22 mouse cellular contexts compared by ENCODE assay signal in genomic region chr10:4290561-4290960, GRCm38 (mm10). TPM values are rescaled to one million over a fixed set of nuclear protein-coding genes. Genes with fewer than 3 reads are reported as not detected.
DNase-seq lines count a peak whose midpoint lies in the region; ATAC-seq and TF ChIP-seq lines count a peak whose summit lies in the region.
"Had no signal": no experiment of that assay in that cellular context is flagged by ENCODE, and none has a peak within 500 bp of the region (broad histone marks: within the 10 kb centered on the region; RNA-seq: fewer than 3 reads in every experiment).

No protein-coding gene starts in this region.

- H3K4me2 ChIP-seq in midbrain, postnatal 0 days (ENCODE audit: low read depth, low read length, poor library complexity, severe bottlenecking) = no peak overlapping the region
- no peak overlapping the region for H3K4me2 ChIP-seq in midbrain, embryonic 14.5 days (ENCODE audit: low read length)
- H3K4me2 ChIP-seq in hindbrain, embryonic 15.5 days = no peak overlapping the region
- H3K4me2 ChIP-seq: embryonic facial prominence, embryonic 15.5 days; forebrain, embryonic 15.5 days had no signal

- no peaks in the 10 kb centered on the region for H3K27me3 ChIP-seq in midbrain, postnatal 0 days (ENCODE audit: insufficient read depth, low read length)
- no peaks in the 10 kb centered on the region for H3K27me3 ChIP-seq in midbrain, embryonic 14.5 days (ENCODE audit: control insufficient read depth, insufficient read depth, low read length)
- no peaks in the 10 kb centered on the region for H3K27me3 ChIP-seq in hindbrain, embryonic 15.5 days
- H3K27me3 ChIP-seq: embryonic facial prominence, embryonic 15.5 days; forebrain, embryonic 15.5 days; Patski had no signal

- no peak overlapping the region for H3K9ac ChIP-seq in midbrain, postnatal 0 days (replicated peaks; ENCODE audit: low read length, poor library complexity, severe bottlenecking)
- H3K9ac ChIP-seq in midbrain, embryonic 14.5 days (replicated peaks; ENCODE audit: low read length) = no peak overlapping the region
- no peak overlapping the region for H3K9ac ChIP-seq in ES-E14 (ENCODE audit: insufficient read depth, low read depth, low read length, poor library complexity, severe bottlenecking)
- H3K9ac ChIP-seq in hindbrain, embryonic 15.5 days = no peak overlapping the region
- H3K9ac ChIP-seq: embryonic facial prominence, embryonic 15.5 days; forebrain, embryonic 15.5 days had no signal

- DNase-seq in midbrain, postnatal 0 days (ENCODE audit: low spot score) = peak; percentile 32
- DNase-seq in midbrain, embryonic 14.5 days = no peak
- DNase-seq in ES-E14 (ENCODE audit: low read depth, low spot score) = no peak
- no peak for DNase-seq in urinary bladder, postnatal 14 days (ENCODE audit: low spot score)
- no peak for DNase-seq in thymus, postnatal 4 days
- DNase-seq: adrenal gland, adult 8-10 months; adrenal gland, postnatal 36 days; cerebellum, adult 2 months; cerebellum, postnatal 14 days; embryo, embryonic 11 days; heart, adult 18-20 months; heart, postnatal 10 days; heart, postnatal 4 days had no signal

- H3K27ac ChIP-seq in midbrain, postnatal 0 days (ENCODE audit: low read depth, low read length) = no peak overlapping the region
- H3K27ac ChIP-seq in midbrain, embryonic 14.5 days (replicated peaks; ENCODE audit: low read depth, low read length) = no peak overlapping the region
- H3K27ac ChIP-seq in ES-E14 (ENCODE audit: insufficient read depth, low read depth, low read length, poor library complexity, severe bottlenecking) = peak overlapping the region; percentile 88
- H3K27ac ChIP-seq in hindbrain, embryonic 15.5 days (replicated peaks) = no peak overlapping the region
- H3K27ac ChIP-seq: embryonic facial prominence, embryonic 15.5 days; forebrain, embryonic 10.5 days; forebrain, embryonic 15.5 days; heart, embryonic 10.5 days had no signal

- in situ Hi-C loops in ES-E14 (cut with MboI; ENCODE audit: low sequenced_read_pairs in 2 of 2, unreplicated experiment in 2 of 2) = no loop called here

- no peak for ATAC-seq in midbrain, postnatal 0 days (ENCODE audit: low FRiP score)
- no peak for ATAC-seq in midbrain, embryonic 14.5 days (ENCODE audit: low FRiP score, low TSS enrichment)
- ATAC-seq in hindbrain, embryonic 15.5 days (ENCODE audit: low FRiP score, low read depth) = peak; percentile 51; the same call in 1 of the 2 replicates
- ATAC-seq: forebrain, embryonic 15.5 days; inflammation-experienced regulatory T-cells, adult 6 months; intestine, postnatal 0 days had no signal

- no peaks in the 10 kb centered on the region for H3K9me3 ChIP-seq in midbrain, postnatal 0 days (ENCODE audit: low read length)
- no peaks in the 10 kb centered on the region for H3K9me3 ChIP-seq in midbrain, embryonic 14.5 days (ENCODE audit: control insufficient read depth, low read length)
- H3K9me3 ChIP-seq in ES-E14 (ENCODE audit: control insufficient read depth, insufficient read depth, low read depth, low read length) = no peaks in the 10 kb centered on the region
- no peaks in the 10 kb centered on the region for H3K9me3 ChIP-seq in hindbrain, embryonic 15.5 days
- H3K9me3 ChIP-seq: embryonic facial prominence, embryonic 15.5 days; forebrain, embryonic 10.5 days; forebrain, embryonic 15.5 days; heart, embryonic 10.5 days had no signal

- no peak overlapping the region for H3K4me3 ChIP-seq in midbrain, postnatal 0 days (ENCODE audit: low read depth, low read length)
- no peak overlapping the region for H3K4me3 ChIP-seq in midbrain, embryonic 14.5 days (replicated peaks; ENCODE audit: low read depth, low read length)
- H3K4me3 ChIP-seq in ES-E14 (ENCODE audit: insufficient read depth in 1 of 2, low read depth in 1 of 2, low read length in 2 of 2, poor library complexity in 1 of 2, severe bottlenecking in 1 of 2) = peak overlapping the region; percentile 42 to 49; a peak in 2 of 4 replicates
- H3K4me3 ChIP-seq in hindbrain, embryonic 15.5 days = no peak overlapping the region
- H3K4me3 ChIP-seq: embryonic facial prominence, embryonic 15.5 days; erythroblast, embryonic 14.5 days; forebrain, embryonic 10.5 days; forebrain, embryonic 15.5 days; heart, embryonic 10.5 days had no signal

- H3K4me1 ChIP-seq in midbrain, postnatal 0 days (ENCODE audit: insufficient read depth, low read length) = no peaks in the 10 kb centered on the region
- no peaks in the 10 kb centered on the region for H3K4me1 ChIP-seq in midbrain, embryonic 14.5 days (ENCODE audit: control insufficient read depth, insufficient read depth, low read length)
- peaks cover 7 to 25% of the 10 kb centered on the region in 2 experiments for H3K4me1 ChIP-seq in ES-E14 (ENCODE audit: control insufficient read depth in 2 of 2, insufficient read depth in 2 of 2, low read length in 2 of 2, poor library complexity in 1 of 2)
- no peaks in the 10 kb centered on the region for H3K4me1 ChIP-seq in hindbrain, embryonic 15.5 days (replicated peaks)
- H3K4me1 ChIP-seq: forebrain, embryonic 15.5 days had no signal

- WGBS in midbrain, postnatal 0 days = 87% methylated on average over 6 of the region's 6 CpGs
- WGBS in midbrain, embryonic 14.5 days = 93% methylated on average over 6 of the region's 6 CpGs
- 73% methylated on average over 6 of the region's 6 CpGs for WGBS in hindbrain, embryonic 15.5 days

- H3K36me3 ChIP-seq in midbrain, postnatal 0 days (ENCODE audit: insufficient read depth, low read length) = no peaks in the 10 kb centered on the region
- no peaks in the 10 kb centered on the region for H3K36me3 ChIP-seq in midbrain, embryonic 14.5 days (ENCODE audit: control insufficient read depth, insufficient read depth, low read length)
- peaks cover 4% of the 10 kb centered on the region; the same call in 1 of the 2 replicates for H3K36me3 ChIP-seq in ES-E14 (ENCODE audit: control insufficient read depth, insufficient read depth, low read length, poor library complexity, severe bottlenecking)
- no peaks in the 10 kb centered on the region for H3K36me3 ChIP-seq in hindbrain, embryonic 15.5 days
- H3K36me3 ChIP-seq: embryonic facial prominence, embryonic 15.5 days; forebrain, embryonic 10.5 days; forebrain, embryonic 15.5 days; heart, embryonic 10.5 days had no signal

- no peak for TF ChIP-seq CTCF in midbrain, postnatal 0 days (IDR thresholded peaks at IDR 0.05)

TF ChIP-seq in ES-E14, 5 proteins besides CTCF, POLR2A, EP300 and RAD21:
- TF ChIP-seq ZNF384 (IDR thresholded peaks at IDR 0.05; ENCODE audit: low read depth, low read length) (no peak), CHD2 (IDR thresholded peaks at IDR 0.05; ENCODE audit: low read depth, low read length) (no peak), MAFK (IDR thresholded peaks at IDR 0.05; ENCODE audit: insufficient read depth, low read depth, low read length) (no peak), HCFC1 (IDR thresholded peaks at IDR 0.05; ENCODE audit: borderline replicate concordance, insufficient read depth, low read length) (no peak), ZC3H11A (IDR thresholded peaks at IDR 0.05; ENCODE audit: borderline replicate concordance, low read depth, low read length) (no peak)

RNA-seq across cellular contexts. Expression of gene Akap12, which starts 24.4 kb away (rescaled TPM):
- total RNA-seq in midbrain, postnatal 0 days (2014; rRNA removed) = 49.6 and 52.7 TPM in 2 replicates
- polyA plus RNA-seq in midbrain, postnatal 0 days (2015; fragmentation: Nextera tagmentation; extraction: Ambion mirVana) = 33.7 and 36.8 TPM in 2 replicates
- 20.9 and 31.9 TPM in 2 replicates for polyA plus RNA-seq in midbrain, embryonic 14.5 days (2014; fragmentation: Nextera tagmentation; extraction: Ambion mirVana)
- total RNA-seq in ES-E14 (2012; rRNA removed) = 346 and 466 TPM in 2 replicates
- polyA plus RNA-seq in hindbrain, embryonic 15.5 days (2015; fragmentation: Nextera tagmentation; extraction: Ambion mirVana) = 46.6 and 48.0 TPM in 2 replicates

Comparison
In these comparisons a context has a peak if more than half of its experiments do, and no peak if none do; other contexts are left out.
1. H3K4me3 ChIP-seq: peak in ES-E14 (2 of 2); none in midbrain, postnatal 0 days (single experiment), midbrain, embryonic 14.5 days (single experiment) and hindbrain, embryonic 15.5 days (single experiment).